Mouse (Mus musculus) olfactory bulb, adult 2 months (tissue): ENCODE results near the gene Gabrg3.

ENCODE experiments used
- CTCF ChIP-seq: fragments of 200-500 bp; IDR thresholded peaks from 2 replicates; pipeline ENCODE4 v1.5.1; 2012; ENCODE audit warnings: low read depth, mild to moderate bottlenecking, low read length, moderate library complexity; ENCODE audit not compliant: insufficient read depth
- POLR2A ChIP-seq: fragments of 200-500 bp; IDR thresholded peaks from 2 replicates; pipeline ENCODE4 v1.6.1; 2012; ENCODE audit warnings: mild to moderate bottlenecking, low read depth, low read length, moderate library complexity; ENCODE audit not compliant: insufficient read depth

- no peak for TF ChIP-seq CTCF
- no peak for TF ChIP-seq POLR2A
Measured at GRCm38 (mm10) chr7:56767796-56768195, 619.2 kb downstream of the Gabrg3 start.
